Mouse (Mus musculus) neural tube, embryonic 13.5 days (tissue): Measurements from ENCODE around the gene Colgalt2. TPM values are rescaled to one million over a fixed set of nuclear protein-coding genes. Genes with fewer than 3 reads are reported as not detected.

Experiments used
- ATAC-seq: fragments of 200-750 bp; cut with Nextera tagmentation; 2 replicates; pipeline ENCODE4 v1.8.0; 2017; ENCODE audit warnings: low read depth, mild to moderate bottlenecking, moderate TSS enrichment, moderate library complexity
- H3K27ac ChIP-seq: fragments of 300-500 bp; sonication (generic); replicated peaks from 2 replicates; pipeline ENCODE4 v1.5.1; 2015; ENCODE audit warnings: moderate library complexity, mild to moderate bottlenecking, inconsistent platforms
- H3K27me3 ChIP-seq: fragments of 300-500 bp; sonication (generic); 2 replicates; pipeline ENCODE4 v1.6.1; 2015; ENCODE audit warnings: mild to moderate bottlenecking, inconsistent platforms
- H3K36me3 ChIP-seq: fragments of 300-500 bp; sonication (generic); 2 replicates; pipeline ENCODE4 v1.6.1; 2015; ENCODE audit warnings: mild to moderate bottlenecking, inconsistent platforms
- H3K4me1 ChIP-seq: fragments of 300-500 bp; sonication (generic); replicated peaks from 2 replicates; pipeline ENCODE4 v1.6.1; 2015; ENCODE audit warnings: inconsistent platforms
- H3K4me2 ChIP-seq: fragments of 300-500 bp; sonication (generic); 2 replicates; pipeline ENCODE4 v1.6.1; 2015; ENCODE audit warnings: inconsistent platforms, mild to moderate bottlenecking, moderate library complexity
- H3K4me3 ChIP-seq: fragments of 300-500 bp; sonication (generic); 2 replicates; pipeline ENCODE4 v1.5.1; 2015; ENCODE audit warnings: mild to moderate bottlenecking, inconsistent platforms
- H3K9ac ChIP-seq: fragments of 300-500 bp; sonication (generic); 2 replicates; pipeline ENCODE4 v1.6.1; 2015; ENCODE audit warnings: moderate library complexity, mild to moderate bottlenecking, inconsistent platforms
- H3K9me3 ChIP-seq: fragments of 300-500 bp; sonication (generic); 2 replicates; pipeline ENCODE4 v1.6.1; 2016; ENCODE audit warnings: inconsistent platforms
- WGBS: fragments of 180-500 bp; shearing (Covaris S2); methylation state at CpG from one replicate; pipeline ENCODE4 v1.1.7; 2015; 5-methylcytosine and 5-hydroxymethylcytosine counted together
- polyA plus RNA-seq: library from polyadenylated mRNA; unstranded; fragments of >200 nt; fragmentation: Nextera tagmentation; extraction: Ambion mirVana; gene quantifications from 2 replicates; pipeline ENCODE4 v1.2.1, GENCODE M21; 2015

The Colgalt2 gene
- polyA plus RNA-seq, 1 experiment from 2014 or later, result 3.8 TPM

GRCm38 (mm10) chr1:152398708-152399107 lies 922 bp upstream of the Colgalt2 start:
- no peak for ATAC-seq
- H3K9me3 ChIP-seq, result no peaks in the 10 kb centered on the region
- H3K4me2 ChIP-seq, result no peak overlapping the region
- H3K9ac ChIP-seq, result no peak overlapping the region
- whole genome bisulfite sequencing, result 69% methylated on average over 1 of the region's 1 CpGs
- peaks cover 23% of the 10 kb centered on the region for H3K27me3 ChIP-seq
- peaks cover 12% of the 10 kb centered on the region for H3K4me1 ChIP-seq
- H3K4me3 ChIP-seq, result no peak overlapping the region
- no peak overlapping the region for H3K27ac ChIP-seq
- no peaks in the 10 kb centered on the region for H3K36me3 ChIP-seq

- Histone ChIP-seq H3K9me3 (no peaks in the 10 kb centered on the region), H3K9ac (peak overlapping the region; percentile 81), H3K4me3 (peak overlapping the region; percentile 70), H3K27me3 (peaks cover 23% of the 10 kb centered on the region), H3K4me2 (peak overlapping the region; percentile 96), H3K36me3 (no peaks in the 10 kb centered on the region), H3K27ac (no peak overlapping the region), H3K4me1 (peaks cover 12% of the 10 kb centered on the region)
- 23% methylated on average over 14 of the region's 14 CpGs for WGBS
- ATAC-seq, result peak; percentile 67
Measured at GRCm38 (mm10) chr1:152400556-152401540, 1.2 kb downstream of the Colgalt2 start.

GRCm38 (mm10) chr1:152407021-152407946 lies 7.7 kb downstream of the Colgalt2 start:
- no peaks in the 10 kb centered on the region for H3K36me3 ChIP-seq
- peaks cover 8% of the 10 kb centered on the region for H3K4me1 ChIP-seq
- no peak overlapping the region for H3K27ac ChIP-seq
- H3K4me3 ChIP-seq, result peak overlapping the region; percentile 11
- peak; percentile 47; the same call in 1 of the 2 replicates for ATAC-seq
- H3K9ac ChIP-seq, result no peak overlapping the region
- WGBS, result 43% methylated on average over 22 of the region's 22 CpGs
- peak overlapping the region; percentile 44 for H3K4me2 ChIP-seq
- no peaks in the 10 kb centered on the region; the same call in 1 of the 2 replicates for H3K27me3 ChIP-seq
- peaks cover 5% of the 10 kb centered on the region for H3K9me3 ChIP-seq

- no peak overlapping the region for H3K27ac ChIP-seq
- H3K27me3 ChIP-seq, result no peaks in the 10 kb centered on the region
- no peak for ATAC-seq
- peaks cover 11% of the 10 kb centered on the region for H3K4me1 ChIP-seq
- no peak overlapping the region for H3K4me3 ChIP-seq
- peaks cover 13% of the 10 kb centered on the region for H3K9me3 ChIP-seq
- H3K9ac ChIP-seq, result no peak overlapping the region
- 69% methylated on average over 4 of the region's 4 CpGs for WGBS
- H3K36me3 ChIP-seq, result no peaks in the 10 kb centered on the region
- H3K4me2 ChIP-seq, result no peak overlapping the region
Measured at GRCm38 (mm10) chr1:152409356-152409755, 9.7 kb downstream of the Colgalt2 start.

- peaks cover 15% of the 10 kb centered on the region for H3K4me1 ChIP-seq
- no peaks in the 10 kb centered on the region for H3K27me3 ChIP-seq
- H3K27ac ChIP-seq, result no peak overlapping the region
- H3K9ac ChIP-seq, result no peak overlapping the region
- no peak for ATAC-seq
- H3K4me3 ChIP-seq, result no peak overlapping the region
- WGBS, result 92% methylated on average over 3 of the region's 3 CpGs
- no peaks in the 10 kb centered on the region for H3K36me3 ChIP-seq
- no peak overlapping the region for H3K4me2 ChIP-seq
- H3K9me3 ChIP-seq, result peaks cover 13% of the 10 kb centered on the region
Measured at GRCm38 (mm10) chr1:152410657-152411056, 11.0 kb downstream of the Colgalt2 start.

GRCm38 (mm10) chr1:152413116-152413515 lies 13.5 kb downstream of the Colgalt2 start:
- Histone ChIP-seq H3K27ac (no peak overlapping the region), H3K4me3 (no peak overlapping the region), H3K4me1 (peaks cover 7% of the 10 kb centered on the region; the same call in 1 of the 2 replicates), H3K27me3 (no peaks in the 10 kb centered on the region), H3K9ac (no peak overlapping the region), H3K9me3 (peaks cover 13% of the 10 kb centered on the region), H3K4me2 (no peak overlapping the region), H3K36me3 (no peaks in the 10 kb centered on the region)
- WGBS, result 92% methylated on average over 2 of the region's 2 CpGs
- ATAC-seq, result no peak

- Histone ChIP-seq H3K27ac (no peak overlapping the region), H3K4me3 (no peak overlapping the region), H3K27me3 (no peaks in the 10 kb centered on the region), H3K36me3 (no peaks in the 10 kb centered on the region), H3K9me3 (peaks cover 13% of the 10 kb centered on the region), H3K9ac (no peak overlapping the region), H3K4me1 (peaks cover 7% of the 10 kb centered on the region; the same call in 1 of the 2 replicates), H3K4me2 (no peak overlapping the region)
- ATAC-seq, result no peak
- 72% methylated on average over 1 of the region's 1 CpGs for WGBS
Measured at GRCm38 (mm10) chr1:152413961-152414360, 14.3 kb downstream of the Colgalt2 start.

- no peaks in the 10 kb centered on the region for H3K36me3 ChIP-seq
- no peaks in the 10 kb centered on the region for H3K27me3 ChIP-seq
- no peak overlapping the region for H3K4me2 ChIP-seq
- no peak overlapping the region for H3K9ac ChIP-seq
- ATAC-seq, result no peak
- no peak overlapping the region for H3K27ac ChIP-seq
- no peak overlapping the region for H3K4me3 ChIP-seq
- H3K9me3 ChIP-seq, result peaks cover 13% of the 10 kb centered on the region
- H3K4me1 ChIP-seq, result peaks cover 7% of the 10 kb centered on the region; the same call in 1 of the 2 replicates
- 83% methylated on average over 10 of the region's 10 CpGs for WGBS
Measured at GRCm38 (mm10) chr1:152414451-152414850, 14.8 kb downstream of the Colgalt2 start.

- Histone ChIP-seq H3K4me2 (no peak overlapping the region), H3K9me3 (peaks cover 13% of the 10 kb centered on the region), H3K9ac (no peak overlapping the region), H3K27me3 (no peaks in the 10 kb centered on the region), H3K4me3 (no peak overlapping the region), H3K4me1 (peaks cover 7% of the 10 kb centered on the region; the same call in 1 of the 2 replicates), H3K36me3 (no peaks in the 10 kb centered on the region), H3K27ac (no peak overlapping the region)
- WGBS, result 86% methylated on average over 13 of the region's 13 CpGs
- no peak for ATAC-seq
Measured at GRCm38 (mm10) chr1:152416306-152416904, 16.8 kb downstream of the Colgalt2 start.

- WGBS, result 34% methylated on average over 5 of the region's 5 CpGs
- no peak overlapping the region for H3K9ac ChIP-seq
- H3K27me3 ChIP-seq, result no peaks in the 10 kb centered on the region
- peaks cover 5% of the 10 kb centered on the region; the same call in 1 of the 2 replicates for H3K9me3 ChIP-seq
- no peak overlapping the region for H3K4me2 ChIP-seq
- ATAC-seq, result no peak
- H3K4me3 ChIP-seq, result no peak overlapping the region
- peaks cover 7% of the 10 kb centered on the region; the same call in 1 of the 2 replicates for H3K4me1 ChIP-seq
- no peak overlapping the region for H3K27ac ChIP-seq
- H3K36me3 ChIP-seq, result no peaks in the 10 kb centered on the region
Measured at GRCm38 (mm10) chr1:152417602-152418001, 18.0 kb downstream of the Colgalt2 start.

GRCm38 (mm10) chr1:152422295-152422694 lies 22.7 kb downstream of the Colgalt2 start:
- 74% methylated on average over 3 of the region's 3 CpGs for WGBS
- no peak overlapping the region for H3K9ac ChIP-seq
- no peaks in the 10 kb centered on the region for H3K27me3 ChIP-seq
- peaks cover 5% of the 10 kb centered on the region; the same call in 1 of the 2 replicates for H3K4me1 ChIP-seq
- no peak overlapping the region for H3K4me2 ChIP-seq
- no peak overlapping the region for H3K27ac ChIP-seq
- no peak for ATAC-seq
- H3K9me3 ChIP-seq, result no peaks in the 10 kb centered on the region
- H3K36me3 ChIP-seq, result no peaks in the 10 kb centered on the region
- no peak overlapping the region for H3K4me3 ChIP-seq
